Mouse (Mus musculus): Measurements from ENCODE around the gene Sap30. TPM values are rescaled to one million over a fixed set of nuclear protein-coding genes. Genes with fewer than 3 reads are reported as not detected.

Gene Sap30
- polyA plus RNA-seq, 1 experiment from 2014 or later: 89.9 TPM

GRCm38 (mm10) chr8:57489366-57489765 lies 1.7 kb upstream of the Sap30 start:
- Histone ChIP-seq H3K4me2 (replicated peaks) (no peak overlapping the region), H3K4me1 (peaks cover 7% of the 10 kb centered on the region), H3K9me3 (replicated peaks) (no peaks in the 10 kb centered on the region), H3K36me3 (no peaks in the 10 kb centered on the region), H3K4me3 (no peak overlapping the region), H3K27me3 (no peaks in the 10 kb centered on the region), H3K27ac (no peak overlapping the region), H3K9ac (no peak overlapping the region)
- 94% methylated on average over 1 of the region's 1 CpGs for WGBS
- ATAC-seq (ENCODE audit: low FRiP score): no peak

- under 1% methylated on average over 25 of the region's 25 CpGs for WGBS
- Histone ChIP-seq H3K27ac (peak overlapping the region; percentile 99), H3K36me3 (no peaks in the 10 kb centered on the region), H3K9ac (peak overlapping the region; percentile 65), H3K9me3 (replicated peaks) (no peaks in the 10 kb centered on the region), H3K27me3 (no peaks in the 10 kb centered on the region), H3K4me3 (peak overlapping the region; percentile 97), H3K4me1 (peaks cover 7% of the 10 kb centered on the region), H3K4me2 (replicated peaks) (peak overlapping the region; percentile 70)
- peak; percentile 44 for ATAC-seq (ENCODE audit: low FRiP score)
Measured at GRCm38 (mm10) chr8:57488312-57488765, 679 bp upstream of the Sap30 start.

GRCm38 (mm10) chr8:57486491-57487440 lies 894 bp downstream of the Sap30 start:
- H3K36me3 ChIP-seq: peaks cover 10% of the 10 kb centered on the region
- H3K4me3 ChIP-seq: peak overlapping the region; percentile 97
- no peaks in the 10 kb centered on the region for H3K27me3 ChIP-seq
- peaks cover 7% of the 10 kb centered on the region for H3K4me1 ChIP-seq
- peak overlapping the region; percentile 99 for H3K27ac ChIP-seq
- peak; percentile 77 for ATAC-seq (ENCODE audit: low FRiP score)
- H3K4me2 ChIP-seq (replicated peaks): peak overlapping the region; percentile 70
- WGBS: under 1% methylated on average over 54 of the region's 54 CpGs
- H3K9me3 ChIP-seq (replicated peaks): no peaks in the 10 kb centered on the region
- peak overlapping the region; percentile 97 for H3K9ac ChIP-seq

- Histone ChIP-seq H3K27me3 (no peaks in the 10 kb centered on the region), H3K27ac (no peak overlapping the region), H3K4me2 (replicated peaks) (no peak overlapping the region), H3K36me3 (peaks cover 11% of the 10 kb centered on the region), H3K4me3 (no peak overlapping the region), H3K4me1 (peaks cover 5% of the 10 kb centered on the region), H3K9ac (no peak overlapping the region), H3K9me3 (replicated peaks) (no peaks in the 10 kb centered on the region)
- WGBS: 78% methylated on average over 4 of the region's 4 CpGs
- no peak for ATAC-seq (ENCODE audit: low FRiP score)
Measured at GRCm38 (mm10) chr8:57480606-57481005, 7.1 kb downstream of the Sap30 start.

- WGBS: 92% methylated on average over 8 of the region's 8 CpGs
- H3K4me1 ChIP-seq: no peaks in the 10 kb centered on the region
- peaks cover 11% of the 10 kb centered on the region for H3K36me3 ChIP-seq
- no peak overlapping the region for H3K27ac ChIP-seq
- no peak overlapping the region for H3K4me2 ChIP-seq (replicated peaks)
- H3K9me3 ChIP-seq (replicated peaks): no peaks in the 10 kb centered on the region
- H3K27me3 ChIP-seq: no peaks in the 10 kb centered on the region
- H3K4me3 ChIP-seq: no peak overlapping the region
- H3K9ac ChIP-seq: no peak overlapping the region
- no peak for ATAC-seq (ENCODE audit: low FRiP score)
Measured at GRCm38 (mm10) chr8:57479700-57480099, 8.0 kb downstream of the Sap30 start.

- no peak overlapping the region for H3K4me3 ChIP-seq
- ATAC-seq (ENCODE audit: low FRiP score): no peak
- H3K27me3 ChIP-seq: no peaks in the 10 kb centered on the region
- H3K9me3 ChIP-seq (replicated peaks): no peaks in the 10 kb centered on the region
- no peaks in the 10 kb centered on the region for H3K4me1 ChIP-seq
- no peak overlapping the region for H3K9ac ChIP-seq
- no peak overlapping the region for H3K27ac ChIP-seq
- no peak overlapping the region for H3K4me2 ChIP-seq (replicated peaks)
- WGBS: 86% methylated on average over 3 of the region's 3 CpGs
- peaks cover 11% of the 10 kb centered on the region for H3K36me3 ChIP-seq
Measured at GRCm38 (mm10) chr8:57478406-57478805, 9.3 kb downstream of the Sap30 start.

GRCm38 (mm10) chr8:57473751-57474150 lies 13.9 kb downstream of the Sap30 start:
- no peak for ATAC-seq (ENCODE audit: low FRiP score)
- H3K27me3 ChIP-seq: no peaks in the 10 kb centered on the region
- WGBS: 83% methylated on average over 6 of the region's 6 CpGs
- no peaks in the 10 kb centered on the region for H3K36me3 ChIP-seq
- H3K4me3 ChIP-seq: no peak overlapping the region
- H3K9me3 ChIP-seq (replicated peaks): no peaks in the 10 kb centered on the region
- no peak overlapping the region for H3K27ac ChIP-seq
- no peaks in the 10 kb centered on the region for H3K4me1 ChIP-seq
- no peak overlapping the region for H3K4me2 ChIP-seq (replicated peaks)
- H3K9ac ChIP-seq: no peak overlapping the region

GRCm38 (mm10) chr8:57470863-57471262 lies 16.8 kb downstream of the Sap30 start:
- no peak for ATAC-seq (ENCODE audit: low FRiP score)
- Histone ChIP-seq H3K27me3 (no peaks in the 10 kb centered on the region), H3K9me3 (replicated peaks) (no peaks in the 10 kb centered on the region), H3K9ac (no peak overlapping the region), H3K36me3 (no peaks in the 10 kb centered on the region), H3K4me2 (replicated peaks) (no peak overlapping the region), H3K27ac (no peak overlapping the region), H3K4me1 (no peaks in the 10 kb centered on the region), H3K4me3 (no peak overlapping the region)
- 92% methylated on average over 5 of the region's 5 CpGs for WGBS

- Histone ChIP-seq H3K9ac (no peak overlapping the region), H3K27me3 (no peaks in the 10 kb centered on the region), H3K4me3 (no peak overlapping the region), H3K9me3 (replicated peaks) (no peaks in the 10 kb centered on the region), H3K4me2 (replicated peaks) (no peak overlapping the region), H3K4me1 (no peaks in the 10 kb centered on the region), H3K27ac (no peak overlapping the region), H3K36me3 (no peaks in the 10 kb centered on the region)
- 70% methylated on average over 5 of the region's 5 CpGs for WGBS
- ATAC-seq (ENCODE audit: low FRiP score): no peak
Measured at GRCm38 (mm10) chr8:57468624-57469023, 19.0 kb downstream of the Sap30 start.

- Histone ChIP-seq H3K4me2 (replicated peaks) (no peak overlapping the region), H3K27me3 (no peaks in the 10 kb centered on the region), H3K36me3 (no peaks in the 10 kb centered on the region), H3K27ac (no peak overlapping the region), H3K9ac (no peak overlapping the region), H3K4me3 (no peak overlapping the region), H3K4me1 (no peaks in the 10 kb centered on the region), H3K9me3 (replicated peaks) (no peaks in the 10 kb centered on the region)
- ATAC-seq (ENCODE audit: low FRiP score): no peak
- 88% methylated on average over 3 of the region's 3 CpGs for WGBS
Measured at GRCm38 (mm10) chr8:57463757-57464156, 23.9 kb downstream of the Sap30 start.

GRCm38 (mm10) chr8:57462839-57463238 lies 24.8 kb downstream of the Sap30 start:
- no peaks in the 10 kb centered on the region for H3K27me3 ChIP-seq
- no peak overlapping the region for H3K4me3 ChIP-seq
- H3K9me3 ChIP-seq (replicated peaks): no peaks in the 10 kb centered on the region
- no peak for ATAC-seq (ENCODE audit: low FRiP score)
- no peaks in the 10 kb centered on the region for H3K4me1 ChIP-seq
- no peak overlapping the region for H3K4me2 ChIP-seq (replicated peaks)
- 51% methylated on average over 1 of the region's 1 CpGs for WGBS
- no peak overlapping the region for H3K9ac ChIP-seq
- no peaks in the 10 kb centered on the region for H3K36me3 ChIP-seq
- no peak overlapping the region for H3K27ac ChIP-seq

GRCm38 (mm10) chr8:57457942-57458341 lies 29.7 kb downstream of the Sap30 start:
- Histone ChIP-seq H3K9me3 (replicated peaks) (no peaks in the 10 kb centered on the region), H3K4me2 (replicated peaks) (no peak overlapping the region), H3K27me3 (no peaks in the 10 kb centered on the region), H3K4me1 (no peaks in the 10 kb centered on the region), H3K36me3 (no peaks in the 10 kb centered on the region), H3K4me3 (no peak overlapping the region), H3K27ac (no peak overlapping the region), H3K9ac (no peak overlapping the region)
- WGBS: 84% methylated on average over 3 of the region's 3 CpGs
- no peak for ATAC-seq (ENCODE audit: low FRiP score)

- Histone ChIP-seq H3K4me2 (replicated peaks) (no peak overlapping the region), H3K27ac (no peak overlapping the region), H3K9ac (no peak overlapping the region), H3K27me3 (no peaks in the 10 kb centered on the region), H3K9me3 (replicated peaks) (no peaks in the 10 kb centered on the region), H3K4me3 (no peak overlapping the region), H3K4me1 (no peaks in the 10 kb centered on the region), H3K36me3 (no peaks in the 10 kb centered on the region)
- ATAC-seq (ENCODE audit: low FRiP score): no peak
- WGBS: 83% methylated on average over 6 of the region's 6 CpGs
Measured at GRCm38 (mm10) chr8:57457152-57457551, 30.5 kb downstream of the Sap30 start.
